Mouse (Mus musculus): ENCODE measurements around the gene Cklf. TPM values are rescaled to one million over a fixed set of nuclear protein-coding genes. Genes with fewer than 3 reads are reported as not detected.

Gene Cklf
- polyA plus RNA-seq, 2 experiments = 13.6 to 16.5 TPM

GRCm38 (mm10) chr8:104247054-104247907, 3.4 kb upstream of the Cklf start:
- Histone ChIP-seq H3K27me3 (ENCODE audit: control insufficient read depth, insufficient read depth, low read length) (no peaks in the 10 kb centered on the region), H3K9me3 (ENCODE audit: control insufficient read depth, low read length) (no peaks in the 10 kb centered on the region), H3K4me2 (ENCODE audit: low read depth) (peak overlapping the region; percentile 93), H3K4me1 (replicated peaks; ENCODE audit: control insufficient read depth in 2 of 2, insufficient read depth in 2 of 2, low read length in 1 of 2) (peaks cover 9 to 26% of the 10 kb centered on the region in 2 experiments), H3K4me3 (ENCODE audit: insufficient read depth in 1 of 2, low read depth in 2 of 2, low read length in 2 of 2) (peak overlapping the region; percentile 76 to 94), H3K36me3 (replicated peaks; ENCODE audit: control insufficient read depth, insufficient read depth, low read depth) (no peaks in the 10 kb centered on the region), H3K27ac (0 out of 2 replicates have a peak overlapping the region, but pooled peaks have one; percentile 27), H3K9ac (replicated peaks) (peak overlapping the region; percentile 89)
- 31% methylated on average over 22 of the region's 22 CpGs for WGBS (ENCODE audit: insufficient replicate concordance)
- ATAC-seq (ENCODE audit: insufficient read depth) (no peak), DNase-seq (ENCODE audit: low read depth in 3 of 3, low spot score in 3 of 3) (no peak)
- no peak for TF ChIP-seq CTCF (IDR thresholded peaks at IDR 0.05; ENCODE audit: low read depth)

- Histone ChIP-seq H3K4me3 (ENCODE audit: insufficient read depth in 1 of 2, low read depth in 2 of 2, low read length in 2 of 2) (peak overlapping the region; percentile 76 to 94), H3K4me2 (ENCODE audit: low read depth) (peak overlapping the region; percentile 93), H3K4me1 (replicated peaks; ENCODE audit: control insufficient read depth in 2 of 2, insufficient read depth in 2 of 2, low read length in 1 of 2) (peaks cover 9 to 24% of the 10 kb centered on the region in 2 experiments), H3K36me3 (replicated peaks; ENCODE audit: control insufficient read depth, insufficient read depth, low read depth) (no peaks in the 10 kb centered on the region), H3K27me3 (ENCODE audit: control insufficient read depth, insufficient read depth, low read length) (no peaks in the 10 kb centered on the region), H3K9ac (replicated peaks) (peak overlapping the region; percentile 89), H3K27ac (peak overlapping the region; percentile 37; the same call in 1 of the 2 replicates), H3K9me3 (ENCODE audit: control insufficient read depth, low read length) (no peaks in the 10 kb centered on the region)
- TF ChIP-seq EP300 (IDR thresholded peaks at IDR 0.05; ENCODE audit: low read depth) = no peak
- no peak for TF ChIP-seq CTCF (IDR thresholded peaks at IDR 0.05; ENCODE audit: low read depth)
- DNase-seq (ENCODE audit: low read depth in 3 of 3, low spot score in 3 of 3) = no peak
- WGBS (ENCODE audit: insufficient replicate concordance) = 4% methylated on average over 11 of the region's 11 CpGs
- ATAC-seq (ENCODE audit: insufficient read depth) = peak; percentile 38; the same call in 1 of the 2 replicates
Measured at GRCm38 (mm10) chr8:104247908-104248275, 2.8 kb upstream of the Cklf start.

GRCm38 (mm10) chr8:104248276-104248675, 2.4 kb upstream of the Cklf start, which contains the start of gene Tk2:
Gene Tk2 (minus strand): TSS chr8:104248558.
- H3K4me2 ChIP-seq (ENCODE audit: low read depth) = peak within 1 kb of the TSS; percentile 93
- H3K4me3 ChIP-seq (ENCODE audit: insufficient read depth in 1 of 2, low read depth in 2 of 2, low read length in 2 of 2) = peak within 1 kb of the TSS; percentile 76 to 94
- H3K9me3 ChIP-seq (ENCODE audit: control insufficient read depth, low read length) = no peaks in the 10 kb centered on the region
- TF ChIP-seq EP300 (IDR thresholded peaks at IDR 0.05; ENCODE audit: low read depth) = no peak
- no peak for TF ChIP-seq CTCF (IDR thresholded peaks at IDR 0.05; ENCODE audit: low read depth)
- peak within 1 kb of the TSS; percentile 89 for H3K9ac ChIP-seq (replicated peaks)
- peaks cover 9 to 24% of the 10 kb centered on the region in 2 experiments for H3K4me1 ChIP-seq (replicated peaks; ENCODE audit: control insufficient read depth in 2 of 2, insufficient read depth in 2 of 2, low read length in 1 of 2)
- peak within 1 kb of the TSS; percentile 37; the same call in 1 of the 2 replicates for H3K27ac ChIP-seq
- no peaks in the 10 kb centered on the region for H3K36me3 ChIP-seq (replicated peaks; ENCODE audit: control insufficient read depth, insufficient read depth, low read depth)
- WGBS (ENCODE audit: insufficient replicate concordance) = under 1% methylated on average over 28 of the region's 28 CpGs
- peak; percentile 82 for ATAC-seq (ENCODE audit: insufficient read depth)
- no peaks in the 10 kb centered on the region for H3K27me3 ChIP-seq (ENCODE audit: control insufficient read depth, insufficient read depth, low read length)
- DNase-seq (ENCODE audit: low read depth in 3 of 3, low spot score in 3 of 3) = peak; percentile 65 to 72 (median 68)

- Histone ChIP-seq H3K36me3 (replicated peaks; ENCODE audit: control insufficient read depth, insufficient read depth, low read depth) (no peaks in the 10 kb centered on the region), H3K9me3 (ENCODE audit: control insufficient read depth, low read length) (no peaks in the 10 kb centered on the region), H3K27ac (no peak overlapping the region), H3K9ac (replicated peaks) (no peak overlapping the region), H3K4me3 (ENCODE audit: insufficient read depth in 1 of 2, low read depth in 2 of 2, low read length in 2 of 2) (no peak overlapping the region), H3K4me1 (replicated peaks; ENCODE audit: control insufficient read depth in 2 of 2, insufficient read depth in 2 of 2, low read length in 1 of 2) (peaks cover 9 to 24% of the 10 kb centered on the region in 2 experiments), H3K4me2 (ENCODE audit: low read depth) (no peak overlapping the region), H3K27me3 (ENCODE audit: control insufficient read depth, insufficient read depth, low read length) (no peaks in the 10 kb centered on the region)
- ATAC-seq (ENCODE audit: insufficient read depth) = no peak
- DNase-seq (ENCODE audit: low read depth in 3 of 3, low spot score in 3 of 3) = no peak
- WGBS (ENCODE audit: insufficient replicate concordance) = 66% methylated on average over 7 of the region's 7 CpGs
- no peak for TF ChIP-seq CTCF (IDR thresholded peaks at IDR 0.05; ENCODE audit: low read depth)
- no peak for TF ChIP-seq EP300 (IDR thresholded peaks at IDR 0.05; ENCODE audit: low read depth)
Measured at GRCm38 (mm10) chr8:104249442-104249996, 1.1 kb upstream of the Cklf start.

GRCm38 (mm10) chr8:104251461-104251860, 800 bp downstream of the Cklf start:
- TF ChIP-seq EP300 (IDR thresholded peaks at IDR 0.05; ENCODE audit: low read depth) (no peak), CTCF (IDR thresholded peaks at IDR 0.05; ENCODE audit: low read depth) (no peak)
- Histone ChIP-seq H3K9ac (replicated peaks) (peak overlapping the region; percentile 75; the same call in 1 of the 2 replicates), H3K4me3 (ENCODE audit: insufficient read depth in 1 of 2, low read depth in 2 of 2, low read length in 2 of 2) (peak overlapping the region; percentile 68 to 99), H3K4me1 (replicated peaks; ENCODE audit: control insufficient read depth in 2 of 2, insufficient read depth in 2 of 2, low read length in 1 of 2) (peaks cover 9 to 24% of the 10 kb centered on the region in 2 experiments), H3K9me3 (ENCODE audit: control insufficient read depth, low read length) (no peaks in the 10 kb centered on the region), H3K36me3 (replicated peaks; ENCODE audit: control insufficient read depth, insufficient read depth, low read depth) (no peaks in the 10 kb centered on the region), H3K27ac (no peak overlapping the region), H3K27me3 (ENCODE audit: control insufficient read depth, insufficient read depth, low read length) (no peaks in the 10 kb centered on the region), H3K4me2 (ENCODE audit: low read depth) (peak overlapping the region; percentile 84)
- DNase-seq (ENCODE audit: low read depth in 3 of 3, low spot score in 3 of 3) (no peak), ATAC-seq (ENCODE audit: insufficient read depth) (no peak)
- under 1% methylated on average over 7 of the region's 7 CpGs for WGBS (ENCODE audit: insufficient replicate concordance)

All from liver, embryonic 14.5 days (tissue).